Mouse (Mus musculus) hindbrain, embryonic 13.5 days (tissue): ENCODE measurements at regions not wholly inside any gene's neighbourhood (a gene's known extent, or its start where the extent isn't known, plus 50 kb on each side); places are given as distances from the start of the nearest gene placed in this dataset.
"Not testable (repeated sequence)": the region's sequence is repeated elsewhere in the genome, so short reads cannot be mapped to it uniquely, and the experiment has no call there.

Experiments used
- ATAC-seq: fragments of 200-750 bp; cut with Nextera tagmentation; 2 replicates; pipeline ENCODE4 v1.8.0; 2017; ENCODE audit warnings: moderate TSS enrichment; ENCODE audit not compliant: low FRiP score
- H3K27ac ChIP-seq: fragments of 300-500 bp; sonication (generic); 2 replicates; pipeline ENCODE4 v1.5.1; 2015; ENCODE audit warnings: inconsistent platforms, mild to moderate bottlenecking, moderate library complexity
- H3K27me3 ChIP-seq: fragments of 300-500 bp; sonication (generic); 2 replicates; pipeline ENCODE4 v1.6.1; 2015; ENCODE audit warnings: mild to moderate bottlenecking, inconsistent platforms
- H3K36me3 ChIP-seq: fragments of 300-500 bp; sonication (generic); 2 replicates; pipeline ENCODE4 v1.6.1; 2015; ENCODE audit warnings: mild to moderate bottlenecking, inconsistent platforms
- H3K4me1 ChIP-seq: fragments of 300-500 bp; sonication (generic); replicated peaks from 2 replicates; pipeline ENCODE4 v1.6.1; 2015; ENCODE audit warnings: inconsistent platforms
- H3K4me2 ChIP-seq: fragments of 300-500 bp; sonication (generic); 2 replicates; pipeline ENCODE4 v1.6.1; 2015; ENCODE audit warnings: inconsistent platforms, mild to moderate bottlenecking, moderate library complexity
- H3K4me3 ChIP-seq: fragments of 300-500 bp; sonication (generic); 2 replicates; pipeline ENCODE4 v1.5.1; 2015; ENCODE audit warnings: mild to moderate bottlenecking, inconsistent platforms
- H3K9ac ChIP-seq: fragments of 300-500 bp; sonication (generic); 2 replicates; pipeline ENCODE4 v1.6.1; 2015; ENCODE audit warnings: mild to moderate bottlenecking, inconsistent platforms
- H3K9me3 ChIP-seq: fragments of 300-500 bp; sonication (generic); 2 replicates; pipeline ENCODE4 v1.6.1; 2016; ENCODE audit warnings: inconsistent platforms
- WGBS: fragments of 180-500 bp; shearing (Covaris S2); methylation state at CpG from one replicate; pipeline ENCODE4 v1.1.7; 2015; 5-methylcytosine and 5-hydroxymethylcytosine counted together

DNA sequence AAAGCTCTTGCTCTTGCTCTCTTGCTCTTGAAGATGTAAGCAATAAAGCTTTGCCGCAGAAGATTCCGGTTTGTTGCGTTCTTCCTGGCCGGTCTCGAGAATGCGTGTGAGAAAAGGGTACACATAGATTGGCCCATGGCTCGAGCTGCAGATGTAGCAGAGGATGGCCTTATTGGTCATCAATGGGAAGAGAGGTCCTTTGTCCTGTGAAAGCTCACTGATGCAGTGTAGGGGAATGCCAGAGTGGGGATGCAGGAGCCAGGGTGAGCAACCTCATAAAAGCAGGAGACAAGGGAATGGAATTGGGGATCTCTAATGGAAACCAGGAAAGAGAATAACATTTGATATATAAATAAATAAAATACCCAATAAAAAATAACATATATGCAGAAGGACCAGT, 63.7 kb upstream of the Prl2c3 start:
- H3K9ac ChIP-seq, ATAC-seq, H3K27ac ChIP-seq, H3K36me3 ChIP-seq, H3K4me1 ChIP-seq, H3K4me2 ChIP-seq, H3K27me3 ChIP-seq, H3K4me3 ChIP-seq: not testable (repeated sequence)
- 86% methylated on average over 7 of the region's 7 CpGs for WGBS
- H3K9me3 ChIP-seq, result peaks cover 57% of the 10 kb centered on the region

DNA sequence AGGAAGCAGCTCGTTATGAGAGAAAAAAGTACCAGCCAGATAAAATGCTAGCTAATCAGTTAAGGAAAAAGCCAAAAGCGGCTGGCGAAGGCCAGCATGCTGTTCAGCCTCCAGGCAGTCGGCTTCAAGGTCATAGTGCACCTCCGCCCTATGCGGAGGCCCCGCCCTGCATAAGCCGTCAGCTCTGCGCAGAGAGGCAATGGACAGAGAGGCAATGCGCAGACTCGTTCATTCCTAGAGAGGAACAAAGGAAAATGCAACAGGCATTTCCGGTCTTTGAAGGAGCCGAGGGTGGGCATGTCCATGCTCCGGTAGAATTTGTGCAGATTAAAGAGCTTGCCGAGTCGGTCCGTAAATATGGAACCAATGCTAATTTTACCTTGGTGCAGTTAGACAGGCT, 61.1 kb upstream of the Prl2c3 start:
- H3K36me3 ChIP-seq, H3K27me3 ChIP-seq, H3K4me3 ChIP-seq, H3K9ac ChIP-seq, H3K27ac ChIP-seq, ATAC-seq, H3K4me2 ChIP-seq, H3K4me1 ChIP-seq: not testable (repeated sequence)
- 97% methylated on average over 16 of the region's 17 CpGs for WGBS
- peaks cover 66% of the 10 kb centered on the region for H3K9me3 ChIP-seq

DNA sequence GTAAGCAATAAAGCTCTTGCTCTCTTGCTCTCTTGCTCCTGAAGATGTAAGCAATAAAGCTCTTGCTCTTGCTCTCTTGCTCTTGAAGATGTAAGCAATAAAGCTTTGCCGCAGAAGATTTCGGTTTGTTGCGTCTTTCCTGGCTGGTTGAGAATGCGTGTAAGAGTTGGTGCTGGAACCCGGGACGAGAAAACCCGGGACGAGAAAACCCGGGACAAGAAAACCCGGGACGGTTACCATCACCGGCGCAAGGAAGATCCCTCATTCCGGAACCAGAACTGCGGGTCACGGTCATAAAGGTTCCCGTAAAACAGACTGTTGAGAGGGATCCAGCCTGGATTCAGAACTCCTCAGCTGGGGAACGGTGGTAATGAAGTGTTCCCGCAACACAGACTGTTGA, 60.1 kb upstream of the Prl2c3 start:
- H3K4me3 ChIP-seq, H3K27me3 ChIP-seq, H3K36me3 ChIP-seq, H3K4me1 ChIP-seq, ATAC-seq, H3K4me2 ChIP-seq, H3K27ac ChIP-seq, H3K9ac ChIP-seq: not testable (repeated sequence)
- H3K9me3 ChIP-seq, result peaks cover 59% of the 10 kb centered on the region
- 96% methylated on average over 19 of the region's 19 CpGs for WGBS
